Mouse (Mus musculus) NIH3T3 (cell line): ENCODE results near the gene Fam167b.
"Not testable (repeated sequence)": the region's sequence is repeated elsewhere in the genome, so short reads cannot be mapped to it uniquely, and the experiment has no call there.

ENCODE experiments used
- DNase-seq: peaks from one replicate; pipeline ENCODE4 v3.0.0-alpha.2; 2012; ENCODE audit warnings: low read depth

Gene Fam167b

GRCm38 (mm10) chr4:129558321-129558955, 19.9 kb downstream of the Fam167b start:
- no peak for DNase-seq

- no peak for DNase-seq
Measured at GRCm38 (mm10) chr4:129557256-129557808, 21.0 kb downstream of the Fam167b start.

GRCm38 (mm10) chr4:129556532-129557223, 21.7 kb downstream of the Fam167b start:
- DNase-seq: peak; percentile 97

GRCm38 (mm10) chr4:129555862-129556531, 22.4 kb downstream of the Fam167b start:
- no peak for DNase-seq

- DNase-seq: no peak
Measured at GRCm38 (mm10) chr4:129555421-129555861, 22.9 kb downstream of the Fam167b start.

- not testable (repeated sequence) for DNase-seq
Measured at GRCm38 (mm10) chr4:129554512-129554911, 23.8 kb downstream of the Fam167b start.

GRCm38 (mm10) chr4:129550295-129550694, 28.1 kb downstream of the Fam167b start:
- no peak for DNase-seq

- peak; percentile 62 for DNase-seq
Measured at GRCm38 (mm10) chr4:129549306-129549705, 29.0 kb downstream of the Fam167b start.

- not testable (repeated sequence) for DNase-seq
Measured at GRCm38 (mm10) chr4:129547631-129548030, 30.7 kb downstream of the Fam167b start.

- no peak for DNase-seq
Measured at GRCm38 (mm10) chr4:129544106-129544505, 34.2 kb downstream of the Fam167b start.

- DNase-seq: peak; percentile 99
Measured at GRCm38 (mm10) chr4:129542592-129543141, 35.7 kb downstream of the Fam167b start, which contains the start of gene Hdac1. Gene Hdac1, minus strand, starts transcription at chr4:129542713.

- DNase-seq: peak; percentile 65
Measured at GRCm38 (mm10) chr4:129541868-129542591, 36.3 kb downstream of the Fam167b start.

- DNase-seq: peak; percentile 52
Measured at GRCm38 (mm10) chr4:129540012-129540411, 38.3 kb downstream of the Fam167b start.

GRCm38 (mm10) chr4:129528901-129529300, 49.4 kb downstream of the Fam167b start:
- DNase-seq: not testable (repeated sequence)
